Mouse (Mus musculus) G1E (cell line): ENCODE measurements at regions not wholly inside any gene's neighbourhood (a gene's known extent, or its start where the extent isn't known, plus 50 kb on each side); places are given as distances from the start of the nearest gene placed in this dataset.

Experiments
- CTCF ChIP-seq: IDR thresholded peaks from 2 replicates; pipeline ENCODE4 v1.5.1; 2012; ENCODE audit warnings: low read depth, low read length, inconsistent platforms, mixed read lengths
- GATA1 ChIP-seq: IDR thresholded peaks from 2 replicates; pipeline ENCODE4 v1.6.1; 2012; ENCODE audit warnings: borderline replicate concordance, low read length, inconsistent platforms, mixed read lengths
- TAL1 ChIP-seq: conservative IDR thresholded peaks from 2 replicates; pipeline ENCODE4 v1.6.1; 2012; ENCODE audit warnings: low read depth, low read length, inconsistent platforms, mixed read lengths

DNA sequence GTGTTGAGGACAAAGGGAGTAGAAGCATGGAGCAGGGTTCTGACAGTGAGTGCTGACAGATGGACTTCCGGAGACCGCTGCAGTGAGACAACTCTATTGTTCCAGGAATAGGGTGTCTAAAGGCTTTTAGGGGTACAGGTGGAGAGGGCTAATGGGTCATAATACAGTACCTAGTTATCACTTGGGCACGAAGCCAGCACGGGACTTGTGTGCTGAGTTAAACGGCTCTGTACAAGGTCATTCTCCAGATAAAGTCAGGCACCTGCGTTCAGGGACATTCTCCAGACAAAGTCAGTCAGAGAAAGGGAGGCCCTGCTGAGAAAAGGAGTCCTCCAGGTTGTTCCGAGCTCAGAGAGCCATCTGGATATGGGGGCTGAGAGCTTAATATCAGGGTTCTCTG, 60.2 kb upstream of the Itga6 start:
- TF ChIP-seq TAL1 (no peak), CTCF (no peak), GATA1 (no peak)
